8 mouse cellular contexts compared by ENCODE assay signal in the genomic region with DNA sequence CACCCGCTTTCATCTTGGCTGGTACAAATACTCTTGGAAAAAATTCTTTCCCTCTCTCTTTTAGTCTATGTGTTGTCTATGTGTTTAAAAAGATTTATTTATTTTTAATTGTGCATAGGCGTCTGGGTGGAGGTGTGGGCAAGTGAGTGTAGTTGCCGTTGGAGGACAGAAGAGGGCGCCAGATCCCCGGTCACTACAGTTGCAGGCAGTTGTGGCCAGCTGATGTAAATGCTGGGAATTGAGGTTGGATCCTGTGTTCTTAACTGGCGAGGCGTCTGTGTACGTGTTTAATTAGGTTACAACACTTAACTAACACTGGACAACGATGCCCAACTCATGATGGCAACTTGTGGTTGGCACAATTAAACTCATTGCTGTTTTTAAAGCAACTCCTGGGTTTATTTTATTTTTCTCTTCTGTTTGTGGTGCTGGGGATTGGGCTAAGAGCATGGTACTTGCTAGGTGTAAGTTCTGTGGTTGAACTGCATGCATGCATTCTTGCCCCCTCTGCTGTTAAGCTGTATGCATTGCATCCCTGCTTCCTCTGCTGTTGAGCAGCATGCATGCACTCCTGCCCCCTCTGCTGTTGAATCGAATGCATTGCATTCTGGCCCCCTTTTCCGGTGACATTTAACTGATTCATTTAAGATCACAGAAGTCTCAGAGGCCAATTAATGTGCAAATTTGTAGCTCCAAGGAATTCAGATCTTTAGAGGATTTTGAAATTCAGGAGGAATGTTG. TPM values are rescaled to one million over a fixed set of nuclear protein-coding genes. Genes with fewer than 3 reads are reported as not detected.
DNase-seq lines count a peak whose midpoint lies in the region; ATAC-seq lines count a peak whose summit lies in the region.

No protein-coding gene starts in this region.

- intact Hi-C loops in left cerebral cortex, postnatal 10 days (cut with DNase I) = loop anchor here (10.0 kb wide), 1 partner anchor 904 kb away; no protein-coding TSS in a partner anchor

- DNase-seq in T-cell, adult 2 months (ENCODE audit: low spot score) = peak; percentile 89
- DNase-seq in cerebellum, adult 11-12 months = peak; percentile 62
- peak; percentile 80 to 88 for DNase-seq in left cerebral cortex, postnatal 10 days (ENCODE audit: extremely low spot score in 1 of 2, low spot score in 2 of 2)
- DNase-seq in mesoderm, embryonic 11.5 days (ENCODE audit: low read depth, low spot score) = peak; percentile 90
- DNase-seq in right cerebral cortex, postnatal 4 days = peak; percentile 72
- DNase-seq in yolk sac, embryonic 10.5 days (ENCODE audit: low spot score) = peak; percentile 83

- H3K9me3 ChIP-seq in hindbrain, embryonic 16.5 days (ENCODE audit: control insufficient read depth, low read length) = no peaks in the 10 kb centered on the region

- H3K4me3 ChIP-seq in hindbrain, embryonic 16.5 days (ENCODE audit: low read length) = no peak overlapping the region

- ATAC-seq in frontal cortex, adult (ENCODE audit: low TSS enrichment) = peak; percentile 87
- ATAC-seq in hindbrain, embryonic 16.5 days = peak; percentile 64; the same call in 1 of the 2 replicates

- H3K27me3 ChIP-seq in hindbrain, embryonic 16.5 days (replicated peaks; ENCODE audit: control insufficient read depth, insufficient read depth, low read length) = no peaks in the 10 kb centered on the region

- H3K36me3 ChIP-seq in hindbrain, embryonic 16.5 days (ENCODE audit: control insufficient read depth, insufficient read depth, low read length) = no peaks in the 10 kb centered on the region

- no peak overlapping the region for H3K9ac ChIP-seq in hindbrain, embryonic 16.5 days (ENCODE audit: low read depth, low read length)

- WGBS in hindbrain, embryonic 16.5 days = 76% methylated on average over 11 of the region's 11 CpGs

- H3K27ac ChIP-seq in hindbrain, embryonic 16.5 days (ENCODE audit: low read depth, low read length) = no peak overlapping the region

- no peak overlapping the region for H3K4me2 ChIP-seq in hindbrain, embryonic 16.5 days (ENCODE audit: low read length)

- no peaks in the 10 kb centered on the region for H3K4me1 ChIP-seq in hindbrain, embryonic 16.5 days (ENCODE audit: control insufficient read depth, insufficient read depth, low read depth, low read length)

RNA-seq across cellular contexts. Expression of a gene that starts 17.7 kb away (rescaled TPM):
- polyA plus RNA-seq in hindbrain, embryonic 16.5 days (2015; fragmentation: Nextera tagmentation; extraction: Ambion mirVana) = 35.9 and 42.3 TPM in 2 replicates
- 10 to 100 TPM; 67.4 to 67.6 TPM for total RNA-seq in left cerebral cortex, postnatal 10 days (2021)

RNA-seq across cellular contexts. Expression of a gene that starts 58.6 kb away (rescaled TPM):
- polyA plus RNA-seq in hindbrain, embryonic 16.5 days (2015; fragmentation: Nextera tagmentation; extraction: Ambion mirVana) = not detected in 2 replicates
- not detected for total RNA-seq in left cerebral cortex, postnatal 10 days (2021)
